Mouse (Mus musculus) T-helper 2 cell (primary cell): Measurements from ENCODE around the gene Aldh1a3.

Experiments used
- in situ Hi-C: fragments of 300-600 bp; cut with MboI, MseI; formaldehyde crosslinking; loops from one replicate; pipeline ENCODE4 v1.15.1; 2025; ENCODE audit warnings: high pct_unique_total_duplicates

Aldh1a3 gene

GRCm38 (mm10) chr7:66427437-66428161 is at the start of gene Aldh1a3:
Aldh1a3 (minus strand) TSS chr7:66427517.
- in situ Hi-C loops = no loop called here

GRCm38 (mm10) chr7:66476289-66476688 is 49.0 kb upstream of the Aldh1a3 start:
- in situ Hi-C loops = no loop called here

DNA sequence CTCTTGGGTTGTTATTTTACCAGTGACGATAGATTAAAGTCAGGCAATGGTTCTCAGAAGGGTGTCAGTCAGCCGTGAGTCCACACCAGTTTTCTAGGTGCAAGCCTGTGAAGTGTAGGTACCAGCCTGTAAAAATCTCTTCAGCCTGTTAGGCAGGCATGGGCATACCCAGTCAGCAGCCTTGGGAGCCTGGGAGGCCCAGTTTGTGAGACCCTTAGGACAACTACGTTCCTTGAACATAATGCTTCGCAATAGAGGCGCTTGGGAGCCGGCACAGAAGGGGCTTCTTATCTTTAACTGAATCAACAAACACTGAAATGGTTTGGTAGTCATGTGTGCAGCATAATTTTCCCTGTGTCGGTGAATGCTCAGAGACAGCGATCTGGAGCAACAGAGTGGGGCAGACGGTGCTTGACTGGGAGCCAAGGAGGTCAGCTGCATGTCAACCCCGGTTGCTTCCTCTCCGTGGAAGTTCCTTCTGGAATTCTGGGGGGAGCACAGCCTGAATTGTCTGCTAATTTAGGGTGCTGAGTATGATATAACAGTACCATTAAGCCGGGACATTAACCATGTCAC is 44.4 kb upstream of the Aldh1a3 start:
- in situ Hi-C loops = no loop called here

DNA sequence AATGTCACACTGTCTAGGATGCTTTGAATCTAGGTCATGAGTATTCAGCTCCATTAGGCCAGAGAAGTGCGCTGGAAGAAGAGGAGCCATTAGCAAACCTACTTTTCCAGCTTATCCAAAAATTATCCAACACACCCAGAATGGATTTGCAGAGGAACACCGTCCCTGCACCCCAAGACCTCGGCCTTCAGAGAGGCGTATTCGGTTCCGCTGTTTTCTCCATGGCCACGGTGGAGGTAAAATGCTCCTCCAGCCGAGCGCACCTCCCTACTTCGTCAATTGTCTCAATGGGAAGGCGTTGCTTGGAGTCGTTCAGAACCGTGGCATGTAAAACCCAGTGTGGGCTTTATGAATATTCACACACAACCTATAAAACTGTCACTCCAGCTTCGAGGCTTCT is 39.3 kb upstream of the Aldh1a3 start:
- in situ Hi-C loops = no loop called here

DNA sequence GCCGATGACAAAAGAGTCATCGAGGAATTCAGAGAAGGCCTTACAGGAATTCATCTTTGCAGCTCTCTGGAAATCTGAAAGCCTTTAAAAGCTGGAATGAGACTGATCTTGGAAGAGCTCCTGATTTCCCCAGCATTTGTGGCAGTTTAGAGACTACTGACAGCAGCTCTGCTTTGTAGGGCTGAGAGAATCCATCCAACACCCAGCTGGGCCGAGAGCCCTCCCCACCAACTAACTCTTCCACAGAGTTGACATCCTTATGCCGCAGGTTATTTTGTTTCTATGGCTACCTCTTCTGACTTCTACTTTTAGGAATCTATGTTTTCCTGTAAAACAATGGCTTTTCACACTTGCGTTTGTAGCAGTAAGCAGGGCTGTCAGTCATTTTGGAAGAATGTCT is 37.9 kb upstream of the Aldh1a3 start:
- in situ Hi-C loops = no loop called here

DNA sequence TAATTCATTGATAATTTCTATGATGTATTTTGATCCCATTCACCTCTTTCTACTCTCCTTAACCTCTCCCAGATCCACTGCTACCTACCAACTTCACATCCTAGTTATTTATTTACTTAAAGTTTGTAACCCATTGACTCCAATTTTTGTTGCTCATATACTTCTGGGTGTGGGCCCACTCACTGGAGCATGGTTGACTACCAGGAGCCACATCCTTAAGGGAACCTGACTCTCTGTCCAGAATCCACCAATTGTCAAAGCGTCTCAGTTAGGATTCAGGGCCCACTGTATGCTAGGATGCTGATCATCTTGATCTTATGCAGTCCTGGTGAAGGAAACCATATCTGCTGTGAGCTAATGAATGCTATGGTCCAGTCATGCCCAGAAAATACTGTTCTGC is 35.8 kb upstream of the Aldh1a3 start:
- in situ Hi-C loops = no loop called here

DNA sequence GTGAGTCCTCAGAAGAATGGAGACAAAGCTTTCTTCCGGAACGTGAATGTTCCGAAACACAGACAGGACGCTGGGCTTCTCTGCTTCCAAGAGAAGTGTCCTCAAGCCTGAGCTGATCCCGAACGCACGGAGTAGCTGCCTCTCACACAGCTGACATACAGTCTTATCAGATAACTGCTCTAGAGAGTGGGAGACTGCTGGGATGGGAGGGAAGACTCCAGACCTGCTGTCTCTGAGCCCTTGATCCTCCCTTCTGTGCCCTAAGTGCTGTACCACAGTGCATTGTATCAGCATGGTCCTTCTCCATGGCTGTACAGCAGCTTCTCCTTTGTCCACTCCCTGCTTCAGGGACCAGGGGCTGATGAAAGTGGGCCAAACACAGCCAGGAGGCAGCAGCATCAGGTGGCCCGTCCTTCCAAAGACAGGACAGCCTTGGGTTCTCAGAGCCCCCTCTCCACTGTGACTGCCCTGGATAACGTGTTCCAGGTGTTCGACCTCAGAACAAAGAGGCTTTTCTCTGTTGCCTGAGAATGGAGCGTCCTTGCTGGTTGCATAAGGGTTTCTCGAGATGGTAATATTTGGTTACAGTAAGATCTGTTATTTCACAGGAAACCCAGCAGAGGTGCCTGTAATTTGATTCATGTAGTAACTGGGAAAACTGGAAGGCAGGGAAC is 24.4 kb upstream of the Aldh1a3 start:
- in situ Hi-C loops = no loop called here

GRCm38 (mm10) chr7:66449971-66450752 is 22.8 kb upstream of the Aldh1a3 start:
- in situ Hi-C loops = loop anchor here (5.0 kb wide), 1 partner anchor 207 kb away; no protein-coding TSS in a partner anchor

DNA sequence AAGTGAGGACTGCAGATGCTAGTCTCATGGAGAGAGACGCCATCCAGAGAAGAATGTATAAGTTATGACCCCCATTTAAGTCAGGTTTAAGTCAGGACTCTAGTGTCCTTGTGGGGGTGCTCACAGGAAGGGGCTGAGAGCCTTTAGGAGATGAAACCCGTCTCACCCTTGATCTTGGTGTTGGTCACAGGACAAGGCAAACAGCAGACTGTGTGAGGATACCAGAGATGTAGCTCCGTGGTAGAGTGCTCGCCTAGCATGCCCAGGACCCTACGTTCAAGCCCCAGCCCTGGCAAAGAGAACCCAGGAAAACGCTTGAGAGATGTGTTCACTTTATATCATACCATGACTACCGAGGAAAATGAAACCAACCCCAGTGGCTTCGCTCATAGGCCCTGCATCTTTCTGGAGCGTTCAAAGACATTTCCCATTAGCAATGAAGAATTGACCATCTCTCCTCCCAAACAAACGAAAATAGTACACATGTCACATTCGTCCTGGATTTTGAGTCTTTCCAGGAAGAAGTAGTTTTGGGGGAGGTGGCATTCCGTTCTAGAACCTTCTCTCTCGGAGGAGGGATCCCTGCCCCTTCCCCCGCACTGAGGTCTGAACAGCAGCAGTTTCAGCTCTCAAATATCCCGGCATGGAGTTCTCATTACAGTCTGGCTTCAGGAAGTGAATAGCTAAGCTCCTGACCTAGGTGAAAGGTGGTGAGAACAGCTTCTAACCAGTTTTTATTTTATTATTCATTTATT is 21.6 kb upstream of the Aldh1a3 start:
- in situ Hi-C loops = loop anchor here (5.0 kb wide), 1 partner anchor 208 kb away; no protein-coding TSS in a partner anchor

GRCm38 (mm10) chr7:66448304-66448703 is 21.0 kb upstream of the Aldh1a3 start:
- in situ Hi-C loops = loop anchor here (5.0 kb wide), 1 partner anchor 209 kb away; no protein-coding TSS in a partner anchor

DNA sequence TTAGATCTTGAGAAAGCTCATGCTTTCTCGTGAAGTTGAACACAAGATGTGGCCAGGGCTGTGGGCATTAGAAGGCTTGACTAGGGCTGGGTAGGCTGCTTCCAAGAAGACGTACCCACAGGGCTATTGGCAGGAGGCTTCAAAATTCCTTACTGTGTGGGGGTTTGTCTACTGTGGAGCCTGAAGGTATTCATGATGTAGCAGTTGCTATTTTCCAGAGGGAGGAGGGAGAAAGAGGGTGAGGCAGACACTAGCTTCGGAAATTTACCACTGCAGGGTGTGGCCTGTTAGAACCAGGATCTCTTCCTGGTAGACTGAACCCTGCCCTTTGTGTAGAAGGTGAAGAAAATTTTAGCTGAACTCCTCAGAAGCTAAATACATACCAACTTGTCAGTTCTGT is 19.5 kb upstream of the Aldh1a3 start:
- in situ Hi-C loops = loop anchor here (5.0 kb wide), 1 partner anchor 210 kb away; no protein-coding TSS in a partner anchor

- in situ Hi-C loops = loop anchor here (5.0 kb wide), 1 partner anchor 212 kb away; no protein-coding TSS in a partner anchor
Measured at GRCm38 (mm10) chr7:66445117-66445905, 18.0 kb upstream of the Aldh1a3 start.

GRCm38 (mm10) chr7:66444706-66445105 is 17.4 kb upstream of the Aldh1a3 start:
- in situ Hi-C loops = loop anchor here (5.0 kb wide), 1 partner anchor 213 kb away; no protein-coding TSS in a partner anchor

DNA sequence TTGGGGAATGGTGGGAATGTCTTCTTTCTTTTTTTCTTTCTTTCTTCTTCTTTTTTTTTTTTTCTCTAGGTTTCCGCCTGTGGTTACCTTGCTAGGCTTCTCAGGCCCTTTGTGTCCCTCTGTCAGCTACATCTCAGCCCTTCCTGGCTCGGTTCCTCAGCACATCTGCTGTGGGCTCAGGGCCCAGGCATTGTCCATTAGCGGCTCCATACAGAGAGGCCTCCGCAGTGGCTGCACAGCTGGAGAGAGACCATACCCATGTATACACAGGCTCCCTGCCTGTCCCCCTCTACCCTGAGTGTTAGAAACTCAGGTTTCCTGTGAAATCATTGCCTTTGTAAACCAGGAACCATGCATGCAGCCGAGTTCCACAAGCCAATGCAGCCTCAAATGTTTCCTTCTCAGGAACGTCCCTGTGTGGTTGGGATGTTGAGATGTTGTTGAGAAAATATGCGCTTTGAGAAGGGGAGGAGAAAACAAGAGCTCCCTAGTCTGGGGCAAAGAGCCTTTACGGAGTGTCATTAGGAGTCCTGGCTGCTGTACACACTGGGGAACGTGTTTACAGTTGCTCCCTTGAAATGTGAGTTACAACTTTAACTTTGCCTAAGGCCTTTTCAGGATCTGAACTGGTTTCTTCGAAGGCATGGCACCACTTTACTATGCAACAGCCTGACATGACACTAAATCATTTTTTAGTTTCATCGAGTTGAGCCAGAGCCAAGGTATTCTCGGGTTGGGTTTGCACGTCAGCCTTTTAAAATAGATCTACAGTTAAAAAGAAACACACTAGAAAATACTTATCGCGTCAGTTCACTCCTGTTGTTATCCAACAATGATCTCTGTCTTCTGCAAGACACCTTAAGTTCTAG is 15.4 kb upstream of the Aldh1a3 start:
- in situ Hi-C loops = no loop called here

GRCm38 (mm10) chr7:66438787-66439669 is 11.7 kb upstream of the Aldh1a3 start:
- in situ Hi-C loops = no loop called here

GRCm38 (mm10) chr7:66434453-66434935 is 7.2 kb upstream of the Aldh1a3 start:
- in situ Hi-C loops = no loop called here

DNA sequence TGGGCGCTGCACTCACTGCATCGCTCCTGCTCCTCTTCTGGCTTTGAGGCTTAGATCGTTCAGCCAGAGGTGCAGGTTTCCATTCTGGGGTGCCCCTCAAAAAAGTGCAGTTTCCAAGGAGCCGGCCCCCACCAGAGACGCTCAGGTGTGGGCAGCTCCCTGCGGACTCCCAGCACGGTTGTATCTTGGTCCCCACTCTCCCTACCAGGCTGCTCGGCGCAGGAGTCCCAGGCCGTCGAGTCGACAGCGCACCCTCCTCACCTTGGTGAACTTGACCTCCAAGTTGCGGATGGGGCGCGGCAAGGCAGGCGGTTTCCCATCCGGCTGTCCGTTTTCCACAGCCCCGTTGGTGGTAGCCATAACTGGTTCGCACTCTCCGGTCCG is 272 bp downstream of the Aldh1a3 start:
- in situ Hi-C loops = no loop called here

GRCm38 (mm10) chr7:66421903-66422302 is 5.4 kb downstream of the Aldh1a3 start:
- in situ Hi-C loops = no loop called here
